ENCODE assay signal across 9 mouse cellular contexts in genomic region chr12:31926661-31927061, GRCm38 (mm10). TPM values are rescaled to one million over a fixed set of nuclear protein-coding genes. Genes with fewer than 3 reads are reported as not detected.
DNase-seq lines count a peak whose midpoint lies in the region; ATAC-seq and TF ChIP-seq lines count a peak whose summit lies in the region.
"Had no signal": no experiment of that assay in that cellular context is flagged by ENCODE, and none has a peak within 500 bp of the region (broad histone marks: within the 10 kb centered on the region; RNA-seq: fewer than 3 reads in every experiment).

No protein-coding gene starts in this region.

- peak; percentile 46 for DNase-seq in liver, embryonic 13.5 days
- peak; percentile 50 for DNase-seq in neural tube, embryonic 10.5 days (ENCODE audit: extremely low spot score, low spot score)
- DNase-seq in stomach, postnatal 0 days (ENCODE audit: low spot score), result peak; percentile 73

- peak; percentile 52 for ATAC-seq in CD4-positive, CD25-positive, alpha-beta regulatory T cell, adult 4 months
- peak; percentile 77 for ATAC-seq in erythroblast, adult 5-6 weeks (replicated peaks; ENCODE audit: low FRiP score, poor library complexity, severe bottlenecking)
- ATAC-seq in heart, embryonic 11.5 days (replicated peaks; ENCODE audit: insufficient number of reproducible peaks, low FRiP score, low TSS enrichment), result peak; percentile 59; the same call in 1 of the 2 replicates
- peak; percentile 79 for ATAC-seq in kidney, embryonic 15.5 days (replicated peaks; ENCODE audit: low FRiP score)
- peak; percentile 71 for ATAC-seq in liver, embryonic 13.5 days (ENCODE audit: low read depth)
- peak; percentile 81 for ATAC-seq in stomach, postnatal 0 days (ENCODE audit: low FRiP score, low TSS enrichment)

- TF ChIP-seq CTCF in bone marrow, adult 2 months (IDR thresholded peaks at IDR 0.05; ENCODE audit: control insufficient read depth, insufficient read depth, low read length), result peak; percentile 73
- TF ChIP-seq CTCF in stomach, postnatal 0 days (IDR thresholded peaks at IDR 0.05; ENCODE audit: low read depth), result peak; percentile 84

- H3K4me3 ChIP-seq in bone marrow, adult 2 months (replicated peaks; ENCODE audit: control insufficient read depth, low read depth, low read length), result no peak overlapping the region
- H3K4me3 ChIP-seq in heart, embryonic 11.5 days (ENCODE audit: low read depth, low read length), result no peak overlapping the region
- no peak overlapping the region for H3K4me3 ChIP-seq in kidney, embryonic 15.5 days (replicated peaks)
- H3K4me3 ChIP-seq in liver, embryonic 13.5 days (replicated peaks), result no peak overlapping the region
- H3K4me3 ChIP-seq in stomach, postnatal 0 days (ENCODE audit: low read depth, low read length), result no peak overlapping the region
- H3K4me3 ChIP-seq: embryonic facial prominence, embryonic 12.5 days had no signal

- WGBS in bone marrow, adult 2 months, result 80% methylated on average over 4 of the region's 4 CpGs
- 60% methylated on average over 4 of the region's 4 CpGs for WGBS in heart, embryonic 11.5 days (ENCODE audit: insufficient replicate concordance)
- WGBS in kidney, embryonic 15.5 days, result 45% methylated on average over 4 of the region's 4 CpGs
- 64% methylated on average over 4 of the region's 4 CpGs for WGBS in liver, embryonic 13.5 days (ENCODE audit: insufficient replicate concordance)
- WGBS in stomach, postnatal 0 days, result 62% methylated on average over 4 of the region's 4 CpGs

- H3K9ac ChIP-seq in heart, embryonic 11.5 days (ENCODE audit: low read depth, low read length), result no peak overlapping the region
- H3K9ac ChIP-seq in kidney, embryonic 15.5 days, result no peak overlapping the region
- H3K9ac ChIP-seq in liver, embryonic 13.5 days, result no peak overlapping the region
- no peak overlapping the region for H3K9ac ChIP-seq in stomach, postnatal 0 days (ENCODE audit: low read length)
- H3K9ac ChIP-seq: embryonic facial prominence, embryonic 12.5 days had no signal

- no peak for TF ChIP-seq POLR2A in bone marrow, adult 2 months (IDR thresholded peaks at IDR 0.05; ENCODE audit: borderline replicate concordance, control insufficient read depth, low read depth, low read length)

- H3K27ac ChIP-seq in bone marrow, adult 2 months (ENCODE audit: control insufficient read depth, insufficient read depth, low read depth, low read length, poor library complexity), result no peak overlapping the region
- H3K27ac ChIP-seq in heart, embryonic 11.5 days (ENCODE audit: low read depth, low read length), result no peak overlapping the region
- no peak overlapping the region for H3K27ac ChIP-seq in kidney, embryonic 15.5 days
- no peak overlapping the region for H3K27ac ChIP-seq in liver, embryonic 13.5 days
- no peak overlapping the region for H3K27ac ChIP-seq in stomach, postnatal 0 days (replicated peaks)
- H3K27ac ChIP-seq: embryonic facial prominence, embryonic 12.5 days had no signal

- H3K27me3 ChIP-seq in heart, embryonic 11.5 days (ENCODE audit: control insufficient read depth, insufficient read depth, low read length), result no peaks in the 10 kb centered on the region
- H3K27me3 ChIP-seq in kidney, embryonic 15.5 days, result no peaks in the 10 kb centered on the region
- H3K27me3 ChIP-seq in liver, embryonic 13.5 days, result no peaks in the 10 kb centered on the region
- no peaks in the 10 kb centered on the region for H3K27me3 ChIP-seq in stomach, postnatal 0 days (ENCODE audit: control insufficient read depth, insufficient read depth, low read length)
- H3K27me3 ChIP-seq: embryonic facial prominence, embryonic 12.5 days had no signal

- TF ChIP-seq EP300 in stomach, postnatal 0 days (optimal IDR thresholded peaks at IDR 0.05), result no peak

- H3K36me3 ChIP-seq in heart, embryonic 11.5 days (ENCODE audit: control insufficient read depth, insufficient read depth, low read length), result peaks cover 6% of the 10 kb centered on the region; the same call in 1 of the 2 replicates
- H3K36me3 ChIP-seq in kidney, embryonic 15.5 days, result peaks cover 73% of the 10 kb centered on the region
- H3K36me3 ChIP-seq in liver, embryonic 13.5 days, result peaks cover 55% of the 10 kb centered on the region
- H3K36me3 ChIP-seq in stomach, postnatal 0 days (ENCODE audit: control insufficient read depth, insufficient read depth, low read length), result 0 out of 2 replicates have a peak, but pooled peaks cover 6% of the 10 kb centered on the region

- H3K4me1 ChIP-seq in bone marrow, adult 2 months (ENCODE audit: control insufficient read depth, insufficient read depth, low read length), result no peaks in the 10 kb centered on the region
- H3K4me1 ChIP-seq in heart, embryonic 11.5 days (ENCODE audit: control insufficient read depth, insufficient read depth, low read length), result no peaks in the 10 kb centered on the region
- no peaks in the 10 kb centered on the region for H3K4me1 ChIP-seq in kidney, embryonic 15.5 days
- H3K4me1 ChIP-seq in liver, embryonic 13.5 days (replicated peaks), result peaks cover 3% of the 10 kb centered on the region; the same call in 1 of the 2 replicates
- no peaks in the 10 kb centered on the region for H3K4me1 ChIP-seq in stomach, postnatal 0 days (replicated peaks; ENCODE audit: control insufficient read depth, insufficient read depth)
- H3K4me1 ChIP-seq: embryonic facial prominence, embryonic 12.5 days had no signal

- H3K4me2 ChIP-seq in heart, embryonic 11.5 days, result no peak overlapping the region
- no peak overlapping the region for H3K4me2 ChIP-seq in kidney, embryonic 15.5 days
- no peak overlapping the region for H3K4me2 ChIP-seq in liver, embryonic 13.5 days
- no peak overlapping the region for H3K4me2 ChIP-seq in stomach, postnatal 0 days (replicated peaks; ENCODE audit: low read depth)
- H3K4me2 ChIP-seq: embryonic facial prominence, embryonic 12.5 days had no signal

- no peaks in the 10 kb centered on the region for H3K9me3 ChIP-seq in heart, embryonic 11.5 days (replicated peaks; ENCODE audit: control insufficient read depth, low read length)
- no peaks in the 10 kb centered on the region for H3K9me3 ChIP-seq in kidney, embryonic 15.5 days (replicated peaks)
- H3K9me3 ChIP-seq in liver, embryonic 13.5 days (replicated peaks), result no peaks in the 10 kb centered on the region
- H3K9me3 ChIP-seq in stomach, postnatal 0 days (ENCODE audit: control insufficient read depth, low read length), result no peaks in the 10 kb centered on the region
- H3K9me3 ChIP-seq: embryonic facial prominence, embryonic 12.5 days had no signal

RNA-seq across cellular contexts. Expression of gene Hbp1, which starts 23.7 kb away (rescaled TPM):
- polyA plus RNA-seq in CD4-positive, CD25-positive, alpha-beta regulatory T cell, adult 4 months (2017; shearing (Covaris generic)), result 100 to 1,000 TPM; 166 to 170 TPM
- polyA plus RNA-seq in bone marrow, adult 2 months (2011; ENCODE audit: insufficient read depth, insufficient read length, low replicate concordance, missing spikeins), result 26.3 and 40.0 TPM in 2 replicates
- 323 and 325 TPM in 2 replicates for total RNA-seq in erythroblast, adult 5-6 weeks (2015; ENCODE audit: low replicate concordance)
- total RNA-seq in erythroblast, adult 5-6 weeks (2017; ENCODE audit: low replicate concordance), result 332 and 347 TPM in 2 replicates
- 85.3 and 95.1 TPM in 2 replicates for polyA plus RNA-seq in heart, embryonic 11.5 days (2014; fragmentation: Nextera tagmentation; extraction: Ambion mirVana)
- 109 and 113 TPM in 2 replicates for polyA plus RNA-seq in kidney, embryonic 15.5 days (2015; fragmentation: Nextera tagmentation; extraction: Ambion mirVana)
- polyA plus RNA-seq in liver, embryonic 13.5 days (2015; fragmentation: Nextera tagmentation; extraction: Ambion mirVana), result 33.3 and 38.7 TPM in 2 replicates
- 75.2 and 81.5 TPM in 2 replicates for polyA plus RNA-seq in stomach, postnatal 0 days (2015; fragmentation: Nextera tagmentation; extraction: Ambion mirVana)
